Mouse (Mus musculus) kidney, embryonic 15.5 days (tissue): ENCODE data around the gene Ythdf1. TPM values are rescaled to one million over a fixed set of nuclear protein-coding genes. Genes with fewer than 3 reads are reported as not detected.

Experiments
- ATAC-seq: fragments of 200-750 bp; cut with Nextera tagmentation; replicated peaks from 2 replicates; pipeline ENCODE4 v1.8.0; 2017; ENCODE audit warnings: moderate TSS enrichment; ENCODE audit not compliant: low FRiP score
- H3K27ac ChIP-seq: fragments of 300-500 bp; sonication (generic); 2 replicates; pipeline ENCODE4 v1.5.1; 2015; ENCODE audit warnings: mild to moderate bottlenecking, inconsistent platforms
- H3K27me3 ChIP-seq: fragments of 300-500 bp; sonication (generic); 2 replicates; pipeline ENCODE4 v1.6.1; 2015; ENCODE audit warnings: inconsistent platforms
- H3K36me3 ChIP-seq: fragments of 300-500 bp; sonication (generic); 2 replicates; pipeline ENCODE4 v1.6.1; 2015; ENCODE audit warnings: inconsistent platforms
- H3K4me1 ChIP-seq: fragments of 300-500 bp; sonication (generic); 2 replicates; pipeline ENCODE4 v1.6.1; 2015; ENCODE audit warnings: inconsistent platforms
- H3K4me2 ChIP-seq: fragments of 300-500 bp; sonication (generic); 2 replicates; pipeline ENCODE4 v1.6.1; 2015; ENCODE audit warnings: moderate library complexity, mild to moderate bottlenecking, inconsistent platforms
- H3K4me3 ChIP-seq: fragments of 300-500 bp; sonication (generic); replicated peaks from 2 replicates; pipeline ENCODE4 v1.5.1; 2015; ENCODE audit warnings: mild to moderate bottlenecking, inconsistent platforms
- H3K9ac ChIP-seq: fragments of 300-500 bp; sonication (generic); 2 replicates; pipeline ENCODE4 v1.6.1; 2015; ENCODE audit warnings: mild to moderate bottlenecking, inconsistent platforms
- H3K9me3 ChIP-seq: fragments of 300-500 bp; sonication (generic); replicated peaks from 2 replicates; pipeline ENCODE4 v1.6.1; 2016; ENCODE audit warnings: inconsistent platforms
- WGBS: fragments of 180-500 bp; shearing (Covaris S2); methylation state at CpG from one replicate; pipeline ENCODE4 v1.1.7; 2015; ENCODE audit warnings: mixed read lengths; 5-methylcytosine and 5-hydroxymethylcytosine counted together
- polyA plus RNA-seq: library from polyadenylated mRNA; unstranded; fragments of >200 nt; fragmentation: Nextera tagmentation; extraction: Ambion mirVana; gene quantifications from 2 replicates; pipeline ENCODE4 v1.2.1, GENCODE M21; 2015

The Ythdf1 gene
- polyA plus RNA-seq, 1 experiment from 2014 or later = 61.6 TPM

DNA sequence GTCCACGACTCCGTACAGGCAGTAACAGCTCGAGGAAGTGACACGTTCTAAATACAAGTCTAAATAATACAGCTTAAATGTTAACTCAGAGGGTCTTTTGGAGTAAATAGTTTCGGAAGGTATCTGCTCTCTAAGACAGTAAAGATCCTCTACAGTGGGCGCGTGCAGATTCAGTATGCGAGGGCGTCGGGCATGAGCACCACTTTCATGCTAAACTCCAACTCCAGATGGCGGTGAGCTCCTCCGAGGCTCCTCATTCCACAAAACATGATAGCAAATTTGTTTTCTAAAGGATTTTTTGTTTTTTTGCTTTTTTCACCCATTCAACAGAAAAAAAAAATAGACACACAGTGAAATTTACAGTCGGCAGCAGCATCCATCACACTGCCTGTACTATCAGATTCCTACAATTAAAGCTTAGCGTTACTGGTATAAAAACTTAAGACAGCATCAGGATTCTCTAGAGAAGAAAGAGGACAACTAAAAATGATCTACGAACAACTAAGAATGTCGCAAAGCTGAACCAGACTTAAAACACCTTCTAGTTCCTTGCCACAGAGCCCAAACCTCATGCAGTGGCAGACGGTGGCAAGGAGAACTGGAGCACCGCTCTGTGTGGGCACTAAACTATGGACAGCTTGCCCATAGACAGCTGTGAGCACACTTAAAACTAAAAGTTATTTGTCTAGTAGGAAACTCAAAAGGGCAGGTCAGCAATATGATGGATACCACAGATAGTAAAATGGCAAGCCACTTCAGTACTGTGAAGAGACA is 16.1 kb downstream of the Ythdf1 start:
- 92% methylated on average over 18 of the region's 18 CpGs for WGBS

DNA sequence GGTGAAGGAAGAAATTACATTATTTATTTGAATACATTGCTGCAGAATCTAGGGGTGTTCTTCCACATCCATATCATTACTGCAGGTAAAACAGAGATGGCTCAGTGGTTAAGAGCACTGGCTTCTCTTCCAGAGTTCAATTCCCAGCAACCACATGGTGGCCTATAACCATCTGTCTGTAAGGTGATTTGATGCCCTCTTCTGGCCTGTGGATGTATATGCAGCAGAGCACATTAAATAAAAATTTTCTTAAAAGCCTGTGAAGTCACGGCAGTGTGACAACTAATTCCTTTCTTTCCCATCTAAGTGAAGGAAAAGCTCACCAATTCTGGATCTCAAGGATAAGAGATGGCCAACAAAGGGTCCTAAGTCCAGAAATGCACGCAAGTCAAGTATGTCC is 18.7 kb downstream of the Ythdf1 start:
- H3K27me3 ChIP-seq = peaks cover 8% of the 10 kb centered on the region
- no peak for ATAC-seq
- 48% methylated on average over 2 of the region's 2 CpGs for WGBS
- H3K4me2 ChIP-seq = no peak overlapping the region
- H3K9me3 ChIP-seq = no peaks in the 10 kb centered on the region
- H3K4me3 ChIP-seq = no peak overlapping the region
- H3K27ac ChIP-seq = no peak overlapping the region
- H3K4me1 ChIP-seq = 0 out of 2 replicates have a peak, but pooled peaks cover 3% of the 10 kb centered on the region
- H3K36me3 ChIP-seq = peaks cover 32% of the 10 kb centered on the region
- H3K9ac ChIP-seq = no peak overlapping the region

More for the DNA sequence above, 16.1 kb downstream of the Ythdf1 start:
- Histone ChIP-seq H3K4me1 (0 out of 2 replicates have a peak, but pooled peaks cover 3% of the 10 kb centered on the region), H3K27me3 (no peaks in the 10 kb centered on the region), H3K4me3 (no peak overlapping the region), H3K9ac (no peak overlapping the region), H3K9me3 (no peaks in the 10 kb centered on the region), H3K36me3 (peaks cover 49% of the 10 kb centered on the region), H3K27ac (no peak overlapping the region), H3K4me2 (no peak overlapping the region)
- ATAC-seq = no peak

DNA sequence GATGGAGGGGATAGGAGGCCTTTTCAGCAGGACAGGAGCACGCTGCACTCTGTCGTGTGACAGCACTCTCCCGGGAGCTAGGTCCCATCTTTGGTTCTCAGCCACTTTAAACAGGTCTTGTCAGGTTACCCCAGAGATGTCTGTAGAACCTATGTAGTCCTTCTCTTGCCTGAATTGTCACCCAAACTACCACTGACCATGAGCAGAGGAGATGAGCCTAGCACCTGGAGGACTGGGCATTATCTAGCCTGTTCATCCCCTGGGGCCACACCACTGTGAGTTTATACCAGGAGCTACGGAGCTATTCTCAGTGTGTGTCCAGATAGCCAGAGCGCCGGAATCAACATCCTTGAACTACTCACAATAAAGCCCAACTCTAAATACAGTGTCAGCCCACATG is 22.9 kb downstream of the Ythdf1 start:
- 85% methylated on average over 6 of the region's 6 CpGs for WGBS
- Histone ChIP-seq H3K27ac (no peak overlapping the region), H3K27me3 (peaks cover 51% of the 10 kb centered on the region), H3K9ac (no peak overlapping the region), H3K4me2 (no peak overlapping the region), H3K4me1 (peaks cover 20% of the 10 kb centered on the region), H3K36me3 (no peaks in the 10 kb centered on the region), H3K4me3 (no peak overlapping the region), H3K9me3 (no peaks in the 10 kb centered on the region)
- no peak for ATAC-seq

- ATAC-seq = no peak
- Histone ChIP-seq H3K4me1 (peaks cover 27% of the 10 kb centered on the region), H3K27ac (no peak overlapping the region), H3K4me3 (no peak overlapping the region), H3K27me3 (peaks cover 59% of the 10 kb centered on the region), H3K9me3 (no peaks in the 10 kb centered on the region), H3K4me2 (no peak overlapping the region), H3K36me3 (no peaks in the 10 kb centered on the region), H3K9ac (no peak overlapping the region)
- 70% methylated on average over 15 of the region's 15 CpGs for WGBS
Measured at GRCm38 (mm10) chr2:180896819-180897625, 23.7 kb downstream of the Ythdf1 start.

DNA sequence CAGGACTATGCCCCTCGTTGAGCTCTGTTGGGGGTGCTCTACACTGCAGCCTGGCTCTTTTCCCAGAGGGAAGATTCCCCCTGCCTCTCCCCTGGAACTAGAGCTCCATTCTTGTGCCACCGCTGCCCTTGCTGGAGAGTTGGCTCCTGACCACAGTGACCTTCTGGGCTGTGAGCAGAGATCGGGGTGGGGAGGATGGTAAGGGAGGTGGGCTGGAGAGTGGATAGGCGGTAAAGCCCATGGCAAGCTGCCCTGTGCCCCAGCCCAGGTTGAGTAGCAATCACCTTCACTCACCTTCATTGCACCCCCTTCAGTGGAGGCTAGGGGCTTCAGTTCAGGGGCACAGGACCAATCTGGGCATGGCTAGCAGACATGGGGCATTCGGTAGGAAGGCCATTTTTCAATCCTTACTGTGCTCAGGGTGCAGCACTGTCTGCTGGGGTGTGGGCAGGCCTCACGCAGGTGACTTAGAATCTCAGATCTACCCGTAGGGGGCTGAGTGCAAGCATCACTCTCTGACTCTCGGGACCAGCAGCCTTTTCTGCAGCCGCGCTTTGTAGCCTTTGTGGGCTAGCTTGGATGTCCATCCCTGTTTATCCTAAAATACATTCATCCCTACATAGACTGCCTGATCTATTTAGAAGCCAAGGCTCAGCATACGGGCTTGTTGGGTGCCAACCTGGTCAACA is 24.8 kb downstream of the Ythdf1 start:
- no peak overlapping the region for H3K4me2 ChIP-seq
- H3K9me3 ChIP-seq = no peaks in the 10 kb centered on the region
- peaks cover 38% of the 10 kb centered on the region for H3K4me1 ChIP-seq
- H3K36me3 ChIP-seq = no peaks in the 10 kb centered on the region
- H3K9ac ChIP-seq = no peak overlapping the region
- H3K27ac ChIP-seq = no peak overlapping the region
- peaks cover 70% of the 10 kb centered on the region for H3K27me3 ChIP-seq
- H3K4me3 ChIP-seq = no peak overlapping the region
- WGBS = 84% methylated on average over 11 of the region's 11 CpGs
- ATAC-seq = no peak

GRCm38 (mm10) chr2:180895321-180895720 is 25.4 kb downstream of the Ythdf1 start:
- H3K4me1 ChIP-seq = peaks cover 44% of the 10 kb centered on the region
- no peak overlapping the region for H3K27ac ChIP-seq
- H3K9ac ChIP-seq = no peak overlapping the region
- H3K4me2 ChIP-seq = no peak overlapping the region
- H3K9me3 ChIP-seq = no peaks in the 10 kb centered on the region
- 85% methylated on average over 3 of the region's 3 CpGs for WGBS
- no peak for ATAC-seq
- peaks cover 76% of the 10 kb centered on the region for H3K27me3 ChIP-seq
- H3K4me3 ChIP-seq = no peak overlapping the region
- no peaks in the 10 kb centered on the region for H3K36me3 ChIP-seq

GRCm38 (mm10) chr2:180894734-180895133 is 26.0 kb downstream of the Ythdf1 start:
- 1% methylated on average over 13 of the region's 13 CpGs for WGBS
- no peak overlapping the region for H3K9ac ChIP-seq
- H3K36me3 ChIP-seq = no peaks in the 10 kb centered on the region
- peak; percentile 23; the same call in 1 of the 2 replicates for ATAC-seq
- no peaks in the 10 kb centered on the region for H3K9me3 ChIP-seq
- peaks cover 48% of the 10 kb centered on the region for H3K4me1 ChIP-seq
- H3K27ac ChIP-seq = no peak overlapping the region
- H3K4me3 ChIP-seq = peak overlapping the region; percentile 48
- H3K4me2 ChIP-seq = peak overlapping the region; percentile 79
- H3K27me3 ChIP-seq = peaks cover 82% of the 10 kb centered on the region

- Histone ChIP-seq H3K4me3 (peak overlapping the region; percentile 48), H3K9ac (no peak overlapping the region), H3K27me3 (peaks cover 88% of the 10 kb centered on the region), H3K36me3 (no peaks in the 10 kb centered on the region), H3K27ac (no peak overlapping the region), H3K9me3 (no peaks in the 10 kb centered on the region), H3K4me1 (peaks cover 53% of the 10 kb centered on the region), H3K4me2 (peak overlapping the region; percentile 79)
- WGBS = under 1% methylated on average over 56 of the region's 57 CpGs
- 0 out of 2 replicates have a peak, but pooled peaks have one; percentile 53 for ATAC-seq
Measured at GRCm38 (mm10) chr2:180894029-180894623, 26.6 kb downstream of the Ythdf1 start.

GRCm38 (mm10) chr2:180893537-180894028 is 27.2 kb downstream of the Ythdf1 start:
- no peak for ATAC-seq
- no peaks in the 10 kb centered on the region for H3K36me3 ChIP-seq
- peaks cover 53% of the 10 kb centered on the region for H3K4me1 ChIP-seq
- no peak overlapping the region for H3K27ac ChIP-seq
- H3K4me2 ChIP-seq = peak overlapping the region; percentile 79
- under 1% methylated on average over 50 of the region's 50 CpGs for WGBS
- no peaks in the 10 kb centered on the region for H3K9me3 ChIP-seq
- H3K4me3 ChIP-seq = peak overlapping the region; percentile 48
- H3K27me3 ChIP-seq = peaks cover 94% of the 10 kb centered on the region
- H3K9ac ChIP-seq = no peak overlapping the region

GRCm38 (mm10) chr2:180892841-180893521 is 27.8 kb downstream of the Ythdf1 start:
- Histone ChIP-seq H3K36me3 (no peaks in the 10 kb centered on the region), H3K27ac (no peak overlapping the region), H3K9ac (no peak overlapping the region), H3K4me2 (peak overlapping the region; percentile 79), H3K4me1 (peaks cover 53% of the 10 kb centered on the region), H3K4me3 (peak overlapping the region; percentile 48), H3K9me3 (no peaks in the 10 kb centered on the region), H3K27me3 (peaks cover 100% of the 10 kb centered on the region)
- WGBS = under 1% methylated on average over 93 of the region's 97 CpGs
- ATAC-seq = no peak

- WGBS = 4% methylated on average over 9 of the region's 9 CpGs
- Histone ChIP-seq H3K4me1 (peaks cover 53% of the 10 kb centered on the region), H3K36me3 (no peaks in the 10 kb centered on the region), H3K27me3 (peaks cover 100% of the 10 kb centered on the region), H3K27ac (no peak overlapping the region), H3K4me2 (peak overlapping the region; percentile 50; the same call in 1 of the 2 replicates), H3K9me3 (no peaks in the 10 kb centered on the region), H3K9ac (no peak overlapping the region), H3K4me3 (peak overlapping the region; percentile 23; the same call in 1 of the 2 replicates)
- no peak for ATAC-seq
Measured at GRCm38 (mm10) chr2:180891835-180892323, 28.9 kb downstream of the Ythdf1 start.
